Mouse (Mus musculus): ENCODE data around the gene Cdkn2a. TPM values are rescaled to one million over a fixed set of nuclear protein-coding genes. Genes with fewer than 3 reads are reported as not detected.

Cdkn2a gene
- polyA plus RNA-seq, 2 experiments from 2014 or later = not detected

- ATAC-seq = no peak
These were observed 17.7 kb downstream of the Cdkn2a start for GRCm38 (mm10) chr4:89276669-89277219.

GRCm38 (mm10) chr4:89275811-89276584 is 18.5 kb downstream of the Cdkn2a start:
- ATAC-seq = no peak

DNA sequence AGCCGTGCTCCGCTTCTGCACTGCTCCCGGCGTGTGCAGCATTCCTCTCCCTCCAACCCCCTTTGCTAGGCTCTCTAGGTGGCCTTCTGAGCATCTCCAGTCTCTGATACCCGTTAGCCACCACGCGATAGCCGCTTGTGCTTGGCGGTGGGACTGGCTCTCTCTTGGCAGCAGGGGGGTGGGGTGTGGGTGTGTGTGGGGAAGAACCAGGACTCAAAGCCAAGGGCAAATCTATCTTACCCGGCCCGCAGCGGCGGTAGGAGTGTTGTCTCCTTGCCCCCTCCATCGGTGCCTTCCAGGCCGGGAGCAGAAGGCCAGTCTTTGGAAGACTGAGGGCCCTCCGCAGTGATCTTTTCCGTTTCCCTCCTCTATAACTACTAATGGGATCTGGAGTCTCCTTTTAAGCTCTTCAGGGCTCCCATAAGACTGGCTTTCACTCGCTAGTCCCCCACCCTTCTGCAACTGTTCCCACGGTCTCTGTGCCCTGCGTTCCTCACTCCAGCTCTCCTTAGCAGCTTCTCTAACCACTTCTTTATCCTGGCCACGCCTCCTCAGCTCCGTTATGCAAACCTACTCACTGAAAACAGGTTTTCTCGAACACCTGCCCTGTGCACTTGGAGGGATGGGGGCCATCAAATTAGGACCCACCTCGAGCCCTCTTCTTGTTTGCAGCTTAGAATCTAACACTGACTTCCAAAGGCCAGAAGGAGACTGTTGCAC is 19.5 kb downstream of the Cdkn2a start:
- no peak for ATAC-seq

DNA sequence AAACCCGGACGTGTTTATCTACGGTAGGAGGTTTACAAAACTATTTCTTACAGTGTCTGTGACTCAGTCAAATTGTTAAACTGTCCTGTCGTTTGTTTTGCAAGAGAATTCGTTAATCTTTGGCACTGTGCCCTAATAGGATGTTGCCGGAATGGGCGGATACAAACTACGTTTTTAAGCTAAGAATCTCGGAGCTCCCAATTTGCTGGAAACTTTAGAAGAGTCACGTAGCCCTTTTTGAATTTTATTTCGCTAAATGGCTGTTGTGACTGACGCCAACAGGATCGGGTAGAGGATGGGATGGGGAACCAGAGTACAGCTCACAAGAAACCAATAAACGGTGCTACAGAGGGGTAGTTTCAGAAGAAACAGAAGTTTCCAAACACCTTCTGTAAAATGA is 20.4 kb downstream of the Cdkn2a start:
- no peak for ATAC-seq

DNA sequence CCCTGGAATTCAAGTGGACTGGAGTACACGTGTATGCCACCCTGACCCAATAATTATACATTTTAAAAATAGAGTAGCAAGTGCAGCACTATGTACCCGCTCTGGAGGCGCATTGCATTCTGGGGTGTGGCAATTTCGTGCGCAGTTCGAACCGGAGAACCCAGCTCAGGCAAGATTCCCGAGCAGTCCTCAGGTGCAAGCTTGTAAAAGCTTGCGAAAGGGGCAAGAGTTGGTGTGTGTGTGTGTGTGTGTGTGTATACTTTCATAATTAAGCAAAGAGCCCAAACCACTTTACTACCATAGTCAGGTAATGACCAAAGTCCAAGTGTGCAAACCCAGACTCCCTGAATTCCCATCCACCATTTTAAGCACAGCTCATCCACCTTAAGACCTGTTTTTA is 20.9 kb downstream of the Cdkn2a start:
- peak; percentile 12 for ATAC-seq

DNA sequence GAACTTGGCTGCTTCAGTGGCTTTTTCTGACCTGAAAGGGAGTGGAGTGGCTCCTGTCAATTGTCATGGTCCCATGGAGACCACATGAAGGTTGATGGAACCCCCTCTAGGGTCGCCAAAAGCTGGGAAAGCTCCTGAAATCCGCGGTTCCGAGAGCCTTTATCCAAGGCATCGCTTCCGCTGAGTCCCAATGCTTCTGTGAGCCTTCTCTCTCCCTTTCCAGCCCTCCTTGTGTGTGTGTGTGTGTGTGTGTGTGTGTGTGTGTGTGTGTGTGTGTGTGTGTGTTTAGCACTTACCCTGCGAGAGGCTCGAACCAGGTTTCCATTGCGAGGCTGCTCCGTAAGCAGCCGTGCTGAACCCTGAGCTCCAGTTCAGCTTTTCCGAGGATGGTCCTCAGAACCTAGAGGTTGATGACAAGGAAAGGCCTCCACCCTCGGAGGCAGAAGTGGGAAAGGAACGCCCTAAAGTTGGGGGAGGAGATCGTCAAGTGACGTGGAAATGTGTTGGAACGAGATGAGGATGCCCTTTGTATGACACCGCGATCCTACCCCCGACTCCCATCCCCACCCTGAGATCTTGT is 21.4 kb downstream of the Cdkn2a start:
- ATAC-seq = no peak

DNA sequence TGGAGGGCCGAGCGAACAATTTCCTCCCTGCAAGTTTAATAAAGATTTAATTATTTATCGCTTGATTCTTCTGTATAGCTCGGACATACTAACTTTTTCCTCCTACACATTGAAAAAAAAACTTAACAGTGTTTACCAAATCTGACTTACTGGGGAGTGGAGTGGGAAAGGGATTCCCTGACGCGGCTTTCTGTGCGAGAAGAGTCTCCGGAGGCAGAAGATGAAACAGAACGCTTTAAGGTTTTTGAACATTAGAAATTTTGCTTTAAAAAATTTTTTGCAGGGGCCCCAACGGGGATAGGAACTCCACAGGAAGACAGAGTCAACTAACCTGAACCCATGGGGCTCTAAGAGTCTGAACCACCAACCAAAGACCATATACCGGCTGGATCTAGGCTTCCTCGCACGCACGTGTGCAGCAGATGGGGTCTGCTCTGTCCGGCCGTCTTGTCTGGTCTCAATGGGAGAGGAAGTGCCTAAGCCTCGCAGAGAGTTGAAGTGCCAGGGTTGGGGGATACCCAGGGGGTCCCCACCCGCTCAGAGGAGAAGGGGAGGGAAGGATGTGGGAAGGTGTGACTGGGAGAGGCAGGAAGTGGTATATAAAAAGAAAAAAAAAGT is 22.2 kb downstream of the Cdkn2a start:
- ATAC-seq = peak; percentile 69

GRCm38 (mm10) chr4:89257768-89258167 is 36.7 kb downstream of the Cdkn2a start:
- no peak for ATAC-seq

- ATAC-seq = no peak
These were observed 60.0 kb downstream of the Cdkn2a start for GRCm38 (mm10) chr4:89234446-89234845.

Other genes starting within 250 kb of the Cdkn2a start
- gene Mtap, start 157.5 kb downstream of the Cdkn2a start, polyA plus RNA-seq (2017; shearing (Covaris generic)) = 10 to 100 TPM; 30.9 to 35.6 TPM
- under 1 TPM in 1 of 2 experiments, not detected in 1; 0.76 TPM for gene Cdkn2b, start 16.4 kb upstream of the Cdkn2a start, polyA plus RNA-seq (2017; shearing (Covaris generic))

All from CD4-positive, CD25-positive, alpha-beta regulatory T cell, adult 4 months (primary cell).